In the genomic region with DNA sequence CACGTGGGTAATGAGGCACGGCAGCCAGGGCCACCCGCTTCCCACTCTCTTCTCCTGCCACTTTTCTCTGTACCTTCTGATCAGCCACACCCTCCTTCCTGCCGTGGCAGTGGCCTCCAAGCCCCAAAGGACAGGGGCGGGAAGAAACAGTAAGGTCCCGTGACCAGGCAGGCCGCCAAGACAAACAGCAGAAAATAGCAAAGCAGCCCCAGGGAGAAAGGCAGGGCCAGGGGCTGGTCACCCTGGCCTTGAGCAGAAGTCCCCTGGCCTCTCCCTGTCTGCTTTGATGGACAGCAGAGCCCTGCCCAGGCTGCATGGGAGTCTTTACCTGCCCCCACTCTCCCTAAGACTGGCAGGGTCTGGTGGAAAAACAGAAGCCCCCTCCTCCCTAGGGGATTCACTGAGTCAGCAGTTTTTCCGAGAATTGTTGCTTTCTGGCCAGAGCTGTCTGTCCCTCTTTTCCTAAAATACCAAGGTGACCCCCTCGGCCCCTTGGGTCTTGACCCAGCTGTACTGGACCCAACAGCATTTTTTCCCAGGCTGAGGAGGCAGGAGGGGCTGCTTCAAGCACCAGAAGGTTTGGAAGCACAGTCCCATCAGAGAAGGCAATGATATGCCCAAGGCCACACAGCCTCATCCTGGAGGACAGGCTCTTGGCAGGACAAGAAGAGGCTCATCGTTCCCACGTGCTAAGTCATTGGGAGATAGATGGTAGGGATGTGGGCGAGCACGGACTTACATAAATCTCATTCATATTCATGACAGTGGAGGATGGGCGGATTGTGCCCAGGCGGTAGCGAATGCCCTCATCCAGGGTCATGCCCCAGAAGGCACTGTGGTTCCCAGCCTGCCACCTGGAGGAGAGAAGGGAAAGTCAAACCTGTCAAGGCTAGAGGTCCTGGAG, we compare ENCODE assay signal across 9 mouse cellular contexts. TPM values are rescaled to one million over a fixed set of nuclear protein-coding genes. Genes with fewer than 3 reads are reported as not detected.
A peak's percentile ranks its signal among the peaks of the same experiment; 100 is the strongest.
DNase-seq lines count a peak whose midpoint lies in the region; ATAC-seq and TF ChIP-seq lines count a peak whose summit lies in the region.
"Had no signal": no experiment of that assay in that cellular context is flagged by ENCODE, and none has a peak within 500 bp of the region (broad histone marks: within the 10 kb centered on the region; RNA-seq: fewer than 3 reads in every experiment).

No protein-coding gene starts in this region.

- peaks cover 46% of the 10 kb centered on the region for H3K4me1 ChIP-seq in intestine, embryonic 14.5 days (replicated peaks; ENCODE audit: control insufficient read depth, insufficient read depth, low read length)
- peaks cover 48% of the 10 kb centered on the region for H3K4me1 ChIP-seq in liver, embryonic 13.5 days (replicated peaks)
- 0 out of 2 replicates have a peak, but pooled peaks cover 4% of the 10 kb centered on the region for H3K4me1 ChIP-seq in neural tube, embryonic 14.5 days (ENCODE audit: control insufficient read depth, insufficient read depth, low read length)
- H3K4me1 ChIP-seq in thymus, adult 2 months (replicated peaks; ENCODE audit: control insufficient read depth, insufficient read depth, low read length): no peaks in the 10 kb centered on the region

- no peak for TF ChIP-seq CTCF in thymus, adult 2 months (IDR thresholded peaks at IDR 0.05; ENCODE audit: borderline replicate concordance, control insufficient read depth, extremely low read depth, insufficient read depth, low read length, poor library complexity)

- peak overlapping the region; percentile 25; the same call in 1 of the 2 replicates for H3K9ac ChIP-seq in intestine, embryonic 14.5 days (ENCODE audit: low read length)
- H3K9ac ChIP-seq in liver, embryonic 13.5 days: no peak overlapping the region
- 0 out of 2 replicates have a peak overlapping the region, but pooled peaks have one; percentile 2 for H3K9ac ChIP-seq in neural tube, embryonic 14.5 days (replicated peaks; ENCODE audit: low read depth, low read length)
- H3K9ac ChIP-seq: midbrain, embryonic 12.5 days had no signal

- no peak overlapping the region for H3K4me3 ChIP-seq in intestine, embryonic 14.5 days (ENCODE audit: low read depth, low read length)
- no peak overlapping the region for H3K4me3 ChIP-seq in liver, embryonic 13.5 days (replicated peaks)
- H3K4me3 ChIP-seq in neural tube, embryonic 14.5 days (ENCODE audit: low read depth, low read length): no peak overlapping the region
- H3K4me3 ChIP-seq in thymus, adult 2 months (ENCODE audit: control insufficient read depth, insufficient read depth, low read length): no peak overlapping the region
- H3K4me3 ChIP-seq: midbrain, embryonic 12.5 days had no signal

- TF ChIP-seq POLR2A in thymus, adult 2 months (IDR thresholded peaks at IDR 0.05; ENCODE audit: control insufficient read depth, extremely low read depth, insufficient read depth, low read length, poor library complexity): no peak

- no peak for ATAC-seq in cerebellum, adult (ENCODE audit: insufficient number of reproducible peaks, low FRiP score, low TSS enrichment)
- ATAC-seq in intestine, embryonic 14.5 days (replicated peaks; ENCODE audit: low FRiP score, low TSS enrichment, low read depth): peak; percentile 57
- ATAC-seq in liver, embryonic 13.5 days (ENCODE audit: low read depth): peak; percentile 42
- no peak for ATAC-seq in neural tube, embryonic 14.5 days (ENCODE audit: low read depth)

- 0 out of 2 replicates have a peak, but pooled peaks cover 2% of the 10 kb centered on the region for H3K27me3 ChIP-seq in intestine, embryonic 14.5 days (replicated peaks; ENCODE audit: control insufficient read depth, insufficient read depth, low read length)
- H3K27me3 ChIP-seq in liver, embryonic 13.5 days: peaks cover 70% of the 10 kb centered on the region
- peaks cover 2% of the 10 kb centered on the region; the same call in 1 of the 2 replicates for H3K27me3 ChIP-seq in neural tube, embryonic 14.5 days (ENCODE audit: control insufficient read depth, insufficient read depth, low read length)
- H3K27me3 ChIP-seq in thymus, adult 2 months (ENCODE audit: control insufficient read depth, insufficient read depth, low read length): no peaks in the 10 kb centered on the region; the same call in 1 of the 2 replicates

- peak overlapping the region; percentile 47; the same call in 1 of the 2 replicates for H3K27ac ChIP-seq in intestine, embryonic 14.5 days (ENCODE audit: low read depth)
- no peak overlapping the region for H3K27ac ChIP-seq in liver, embryonic 13.5 days
- no peak overlapping the region for H3K27ac ChIP-seq in neural tube, embryonic 14.5 days (ENCODE audit: low read depth, low read length)
- no peak overlapping the region for H3K27ac ChIP-seq in thymus, adult 2 months (ENCODE audit: control insufficient read depth, insufficient read depth, low read length)
- H3K27ac ChIP-seq: midbrain, embryonic 12.5 days had no signal

- peak; percentile 57 to 66 for DNase-seq in cerebellum, postnatal 10 days
- peak; percentile 87 to 89 for DNase-seq in adrenal gland, adult 18-20 months (ENCODE audit: low spot score in 2 of 2)
- peak; percentile 99 for DNase-seq in heart, adult 11 months
- DNase-seq in intestine, embryonic 14.5 days (ENCODE audit: low spot score): peak; percentile 75
- no peak for DNase-seq in liver, embryonic 13.5 days
- no peak for DNase-seq in thymus, adult 2 months

- 40% methylated on average over 16 of the region's 16 CpGs for WGBS in intestine, embryonic 14.5 days
- WGBS in liver, embryonic 13.5 days (ENCODE audit: insufficient replicate concordance): 43% methylated on average over 16 of the region's 16 CpGs
- WGBS in neural tube, embryonic 14.5 days: 35% methylated on average over 16 of the region's 16 CpGs
- 42% methylated on average over 16 of the region's 16 CpGs for WGBS in thymus, adult 2 months

- H3K36me3 ChIP-seq in intestine, embryonic 14.5 days (ENCODE audit: control insufficient read depth, insufficient read depth, low read length): no peaks in the 10 kb centered on the region
- H3K36me3 ChIP-seq in liver, embryonic 13.5 days: peaks cover 27% of the 10 kb centered on the region; the same call in 1 of the 2 replicates
- no peaks in the 10 kb centered on the region for H3K36me3 ChIP-seq in neural tube, embryonic 14.5 days (ENCODE audit: control insufficient read depth, insufficient read depth, low read length)
- H3K36me3 ChIP-seq in thymus, adult 2 months (ENCODE audit: control insufficient read depth, insufficient read depth, low read length): no peaks in the 10 kb centered on the region
- H3K36me3 ChIP-seq: midbrain, embryonic 12.5 days had no signal

- peak overlapping the region; percentile 23 for H3K4me2 ChIP-seq in intestine, embryonic 14.5 days (ENCODE audit: low read length)
- peak overlapping the region; percentile 15; the same call in 1 of the 2 replicates for H3K4me2 ChIP-seq in liver, embryonic 13.5 days
- no peak overlapping the region for H3K4me2 ChIP-seq in neural tube, embryonic 14.5 days (ENCODE audit: low read depth, low read length)

- H3K9me3 ChIP-seq in intestine, embryonic 14.5 days (ENCODE audit: control insufficient read depth, low read length): no peaks in the 10 kb centered on the region
- no peaks in the 10 kb centered on the region for H3K9me3 ChIP-seq in liver, embryonic 13.5 days (replicated peaks)
- H3K9me3 ChIP-seq in neural tube, embryonic 14.5 days (ENCODE audit: control insufficient read depth, low read length): no peaks in the 10 kb centered on the region
- H3K9me3 ChIP-seq: midbrain, embryonic 12.5 days had no signal

RNA-seq across cellular contexts. Expression of a gene that starts 6.4 kb away (rescaled TPM):
- total RNA-seq in adrenal gland, adult 18-20 months (2021): 100 to 1,000 TPM; 133 to 239 TPM
- 27.0 and 39.6 TPM in 2 replicates for polyA plus RNA-seq in intestine, embryonic 14.5 days (2014; fragmentation: Nextera tagmentation; extraction: Ambion mirVana)
- 32.9 and 34.6 TPM in 2 replicates for polyA plus RNA-seq in liver, embryonic 13.5 days (2015; fragmentation: Nextera tagmentation; extraction: Ambion mirVana)
- polyA plus RNA-seq in neural tube, embryonic 14.5 days (2014; fragmentation: Nextera tagmentation; extraction: Ambion mirVana): 0.79 and 4.7 TPM in 2 replicates
- 32.7 and 40.3 TPM in 2 replicates for polyA plus RNA-seq in thymus, adult 2 months (2012; rRNA removed)

RNA-seq across cellular contexts. Expression of a gene that starts 29.4 kb away (rescaled TPM):
- under 1 TPM; 0.46 to 0.77 TPM for total RNA-seq in adrenal gland, adult 18-20 months (2021)
- 0.15 TPM in 1 of 2 replicates, not detected in the other for polyA plus RNA-seq in intestine, embryonic 14.5 days (2014; fragmentation: Nextera tagmentation; extraction: Ambion mirVana)
- polyA plus RNA-seq in liver, embryonic 13.5 days (2015; fragmentation: Nextera tagmentation; extraction: Ambion mirVana): 0.05 TPM in 1 of 2 replicates, not detected in the other
- polyA plus RNA-seq in neural tube, embryonic 14.5 days (2014; fragmentation: Nextera tagmentation; extraction: Ambion mirVana): 1.2 and 1.8 TPM in 2 replicates
- 0.30 and 1.1 TPM in 2 replicates for polyA plus RNA-seq in thymus, adult 2 months (2012; rRNA removed)

RNA-seq across cellular contexts. Expression of a gene that starts 53.7 kb away (rescaled TPM):
- not detected for total RNA-seq in adrenal gland, adult 18-20 months (2021)
- not detected in 2 replicates for polyA plus RNA-seq in intestine, embryonic 14.5 days (2014; fragmentation: Nextera tagmentation; extraction: Ambion mirVana)
- polyA plus RNA-seq in liver, embryonic 13.5 days (2015; fragmentation: Nextera tagmentation; extraction: Ambion mirVana): not detected in 2 replicates
- not detected in 2 replicates for polyA plus RNA-seq in neural tube, embryonic 14.5 days (2014; fragmentation: Nextera tagmentation; extraction: Ambion mirVana)
- polyA plus RNA-seq in thymus, adult 2 months (2012; rRNA removed): 0.13 and 0.32 TPM in 2 replicates
- polyA plus RNA-seq: midbrain, embryonic 12.5 days had no signal

Comparison
In these comparisons a context has a peak if more than half of its experiments do, and no peak if none do; other contexts are left out.
1. DNase-seq: peak in cerebellum, postnatal 10 days (2 of 2), adrenal gland, adult 18-20 months (2 of 2), heart, adult 11 months (single experiment) and intestine, embryonic 14.5 days (single experiment); none in liver, embryonic 13.5 days (single experiment) and thymus, adult 2 months (single experiment).
2. ATAC-seq: peak in intestine, embryonic 14.5 days (single experiment) and liver, embryonic 13.5 days (single experiment); none in cerebellum, adult (single experiment) and neural tube, embryonic 14.5 days (single experiment).